Mouse (Mus musculus) heart, embryonic 12.5 days (tissue): ENCODE data around the gene Gm17174. TPM values are rescaled to one million over a fixed set of nuclear protein-coding genes. Genes with fewer than 3 reads are reported as not detected.
"Not testable (repeated sequence)": the region's sequence is repeated elsewhere in the genome, so short reads cannot be mapped to it uniquely, and the experiment has no call there.

ENCODE experiments used
- ATAC-seq: fragments of 200-750 bp; cut with Nextera tagmentation; 2 replicates; pipeline ENCODE4 v1.8.0; 2017; ENCODE audit warnings: moderate TSS enrichment, moderate library complexity; ENCODE audit not compliant: insufficient number of reproducible peaks, low FRiP score
- H3K27ac ChIP-seq: fragments of 300-500 bp; sonication (generic); 2 replicates; pipeline ENCODE4 v1.5.1; 2016; ENCODE audit warnings: mild to moderate bottlenecking, moderate library complexity; ENCODE audit not compliant: poor library complexity, severe bottlenecking
- H3K27me3 ChIP-seq: fragments of 300-500 bp; sonication (generic); replicated peaks from 2 replicates; pipeline ENCODE4 v1.6.1; 2016; ENCODE audit warnings: mild to moderate bottlenecking, moderate library complexity
- H3K36me3 ChIP-seq: fragments of 300-500 bp; sonication (generic); 2 replicates; pipeline ENCODE4 v1.6.1; 2016; ENCODE audit warnings: mild to moderate bottlenecking, moderate library complexity
- H3K4me1 ChIP-seq: fragments of 300-500 bp; sonication (generic); replicated peaks from 2 replicates; pipeline ENCODE4 v1.6.1; 2016; ENCODE audit warnings: mild to moderate bottlenecking
- H3K4me2 ChIP-seq: fragments of 300-500 bp; sonication (generic); 2 replicates; pipeline ENCODE4 v1.6.1; 2016; ENCODE audit warnings: mild to moderate bottlenecking, moderate library complexity
- H3K4me3 ChIP-seq: fragments of 300-500 bp; sonication (generic); 2 replicates; pipeline ENCODE4 v1.5.1; 2016; ENCODE audit warnings: mild to moderate bottlenecking
- H3K9ac ChIP-seq: fragments of 300-500 bp; sonication (generic); 2 replicates; pipeline ENCODE4 v1.6.1; 2016; ENCODE audit warnings: mild to moderate bottlenecking, moderate library complexity
- H3K9me3 ChIP-seq: fragments of 300-500 bp; sonication (generic); replicated peaks from 2 replicates; pipeline ENCODE4 v1.6.1; 2016; ENCODE audit warnings: mild to moderate bottlenecking, moderate library complexity
- WGBS: fragments of 180-500 bp; shearing (Covaris S2); methylation state at CpG from one replicate; pipeline ENCODE4 v1.1.7; 2016; 5-methylcytosine and 5-hydroxymethylcytosine counted together
- polyA plus RNA-seq: library from polyadenylated mRNA; unstranded; fragments of >200 nt; fragmentation: Nextera tagmentation; extraction: Ambion mirVana; gene quantifications from 2 replicates; pipeline ENCODE4 v1.2.1, GENCODE M21; 2016

Gm17174 gene
- not detected in 2 replicates for polyA plus RNA-seq

- not testable (repeated sequence) for H3K4me3 ChIP-seq, H3K27me3 ChIP-seq, H3K9ac ChIP-seq, H3K4me2 ChIP-seq, H3K4me1 ChIP-seq, H3K27ac ChIP-seq, H3K36me3 ChIP-seq, H3K9me3 ChIP-seq, ATAC-seq
- WGBS = 78% methylated on average over 4 of the region's 4 CpGs
Observed at GRCm38 (mm10) chr14:51592039-51592438, at the start of gene Gm17174. Gm17174 (minus strand) TSS chr14:51592139.

GRCm38 (mm10) chr14:51635566-51635965 is 43.6 kb upstream of the Gm17174 start, which contains the start of gene Gm4181:
Gm4181 (minus strand) TSS chr14:51635666.
- not testable (repeated sequence) for H3K27ac ChIP-seq, ATAC-seq, H3K4me2 ChIP-seq, H3K9ac ChIP-seq, H3K36me3 ChIP-seq, H3K4me3 ChIP-seq, H3K4me1 ChIP-seq, H3K9me3 ChIP-seq, H3K27me3 ChIP-seq
- 65% methylated on average over 1 of the region's 1 CpGs for whole genome bisulfite sequencing

DNA sequence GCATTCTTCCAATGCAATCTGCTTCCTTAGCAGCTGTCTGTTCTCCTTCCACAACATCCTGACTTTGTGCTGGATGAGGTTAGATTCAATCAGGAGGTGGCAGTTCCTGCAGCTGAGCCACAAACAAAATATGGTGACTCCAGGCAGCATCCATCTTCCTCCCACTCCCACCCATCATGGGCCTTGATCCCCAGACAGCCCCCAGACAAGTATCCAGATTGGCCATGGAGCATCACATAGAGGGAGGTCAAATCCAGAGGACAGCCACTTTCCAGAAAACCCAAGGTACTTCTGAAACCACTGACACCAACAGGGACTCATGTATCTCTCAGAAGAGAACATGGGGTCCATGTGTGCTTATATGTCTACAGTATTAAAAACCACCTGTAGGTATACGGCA is 40.5 kb upstream of the Gm17174 start:
- not testable (repeated sequence) for H3K27ac ChIP-seq, H3K9me3 ChIP-seq, H3K4me3 ChIP-seq, H3K27me3 ChIP-seq, H3K36me3 ChIP-seq, H3K4me2 ChIP-seq, H3K9ac ChIP-seq, ATAC-seq, H3K4me1 ChIP-seq
- 86% methylated on average over 1 of the region's 1 CpGs for WGBS

GRCm38 (mm10) chr14:51611210-51611609 is 19.3 kb upstream of the Gm17174 start, which contains the start of gene Gm17078:
Gm17078 (minus strand) TSS chr14:51611310.
- Histone ChIP-seq H3K4me3 (no peak within 1 kb of the TSS), H3K9ac (no peak within 1 kb of the TSS), H3K27ac (no peak within 1 kb of the TSS), H3K9me3 (no peaks in the 10 kb centered on the region), H3K36me3 (no peaks in the 10 kb centered on the region), H3K27me3 (no peaks in the 10 kb centered on the region), H3K4me1 (no peaks in the 10 kb centered on the region), H3K4me2 (no peak within 1 kb of the TSS)
- ATAC-seq = no peak
- 85% methylated on average over 1 of the region's 1 CpGs for WGBS

GRCm38 (mm10) chr14:51573963-51574362 is 18.0 kb downstream of the Gm17174 start, which contains the start of gene Gm17175:
Gm17175 (minus strand) TSS chr14:51574063.
- not testable (repeated sequence) for H3K27ac ChIP-seq, H3K9ac ChIP-seq, H3K27me3 ChIP-seq, H3K4me2 ChIP-seq, H3K4me1 ChIP-seq, H3K36me3 ChIP-seq, H3K4me3 ChIP-seq, H3K9me3 ChIP-seq, ATAC-seq
- 79% methylated on average over 2 of the region's 2 CpGs for WGBS

DNA sequence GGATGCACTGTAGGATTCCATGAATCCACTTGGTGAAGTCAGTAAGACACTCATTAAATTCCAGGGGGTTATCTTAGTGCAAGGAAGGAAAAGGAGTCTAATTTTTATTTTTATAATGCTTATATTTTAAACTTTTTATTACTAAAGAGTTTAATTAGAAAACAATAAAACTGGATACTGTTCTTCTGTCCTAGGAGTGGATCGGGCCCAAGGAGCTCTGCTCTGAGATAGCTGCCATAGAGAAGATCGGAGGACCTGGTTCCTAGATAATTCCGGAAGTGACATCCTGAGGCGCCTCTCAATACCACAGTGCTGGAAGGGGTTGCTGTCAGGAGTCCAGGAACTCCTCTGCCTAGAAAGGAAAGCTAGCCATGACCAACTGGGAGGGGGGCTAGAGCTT is 39.4 kb downstream of the Gm17174 start, which contains the start of gene Gm5622:
Gene Gm5622 (plus strand): TSS at position 301 of the 400 bp plus-strand sequence.
- no peaks in the 10 kb centered on the region for H3K27me3 ChIP-seq
- H3K4me1 ChIP-seq = no peaks in the 10 kb centered on the region
- H3K9ac ChIP-seq = no peak within 1 kb of the TSS
- H3K36me3 ChIP-seq = no peaks in the 10 kb centered on the region
- H3K4me3 ChIP-seq = no peak within 1 kb of the TSS
- ATAC-seq = no peak
- no peaks in the 10 kb centered on the region for H3K9me3 ChIP-seq
- WGBS = 80% methylated on average over 4 of the region's 4 CpGs
- H3K27ac ChIP-seq = no peak within 1 kb of the TSS
- H3K4me2 ChIP-seq = no peak within 1 kb of the TSS

Other genes starting within 250 kb of the Gm17174 start
- not detected in 2 replicates for gene Gm7247, start 230.4 kb downstream of the Gm17174 start, polyA plus RNA-seq
- not detected in 2 replicates for gene Vmn2r88, start 181.3 kb downstream of the Gm17174 start, polyA plus RNA-seq
- not detected in 2 replicates for gene Vmn2r89, start 140.3 kb downstream of the Gm17174 start, polyA plus RNA-seq
- gene Gm5622, start 39.3 kb downstream of the Gm17174 start, polyA plus RNA-seq = not detected in 2 replicates
- gene Gm17175, start 18.1 kb downstream of the Gm17174 start, polyA plus RNA-seq = not detected in 2 replicates
- gene Gm17078, start 19.2 kb upstream of the Gm17174 start, polyA plus RNA-seq = not detected in 2 replicates
- not detected in 2 replicates for gene Gm4181, start 43.5 kb upstream of the Gm17174 start, polyA plus RNA-seq
- gene Gm17079, start 103.3 kb upstream of the Gm17174 start, polyA plus RNA-seq = not detected in 2 replicates
- not detected in 2 replicates for gene Gm5800, start 125.0 kb upstream of the Gm17174 start, polyA plus RNA-seq
- not detected in 2 replicates for gene Ang4, start 181.5 kb upstream of the Gm17174 start, polyA plus RNA-seq
- gene AY358078, start 207.9 kb upstream of the Gm17174 start, polyA plus RNA-seq = not detected in 2 replicates